8 mouse cellular contexts compared by ENCODE assay signal in the genomic region with DNA sequence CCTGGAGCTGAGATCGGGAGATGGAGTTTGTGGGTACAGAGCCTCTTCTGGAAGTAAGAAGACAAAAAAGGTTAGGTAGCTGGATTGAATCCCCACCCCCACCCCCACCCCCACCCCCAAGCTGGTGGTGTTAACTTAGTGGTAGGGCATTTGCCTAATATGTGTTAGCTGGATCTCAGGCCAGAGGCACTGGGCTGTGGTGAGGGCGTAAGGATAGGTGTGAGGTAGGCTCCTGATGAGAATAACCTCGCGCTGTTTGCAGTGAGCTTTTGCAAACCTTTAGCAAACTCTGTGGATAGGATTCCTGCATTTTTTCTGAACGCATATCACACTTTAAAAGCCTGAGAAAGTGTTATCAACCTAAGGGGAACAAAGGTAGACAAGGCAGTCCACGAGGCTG.
DNase-seq lines count a peak whose midpoint lies in the region; ATAC-seq and TF ChIP-seq lines count a peak whose summit lies in the region.

No protein-coding gene starts in this region.

- no peaks in the 10 kb centered on the region for H3K36me3 ChIP-seq in heart, postnatal 0 days (replicated peaks; ENCODE audit: control insufficient read depth, insufficient read depth, low read length)
- H3K36me3 ChIP-seq in embryonic facial prominence, embryonic 12.5 days: no peaks in the 10 kb centered on the region
- H3K36me3 ChIP-seq in hindbrain, embryonic 16.5 days (ENCODE audit: control insufficient read depth, insufficient read depth, low read length): no peaks in the 10 kb centered on the region
- H3K36me3 ChIP-seq in midbrain, embryonic 13.5 days: no peaks in the 10 kb centered on the region

- H3K4me1 ChIP-seq in heart, postnatal 0 days (ENCODE audit: control insufficient read depth, insufficient read depth): peaks cover 24% of the 10 kb centered on the region; the same call in 1 of the 2 replicates
- peaks cover 15% of the 10 kb centered on the region for H3K4me1 ChIP-seq in embryonic facial prominence, embryonic 12.5 days
- H3K4me1 ChIP-seq in hindbrain, embryonic 16.5 days (ENCODE audit: control insufficient read depth, insufficient read depth, low read depth, low read length): peaks cover 10% of the 10 kb centered on the region
- peaks cover 15% of the 10 kb centered on the region for H3K4me1 ChIP-seq in midbrain, embryonic 13.5 days (replicated peaks)

- no peaks in the 10 kb centered on the region for H3K9me3 ChIP-seq in heart, postnatal 0 days (replicated peaks; ENCODE audit: control insufficient read depth, low read length)
- H3K9me3 ChIP-seq in embryonic facial prominence, embryonic 12.5 days: no peaks in the 10 kb centered on the region
- H3K9me3 ChIP-seq in hindbrain, embryonic 16.5 days (ENCODE audit: control insufficient read depth, low read length): no peaks in the 10 kb centered on the region
- no peaks in the 10 kb centered on the region for H3K9me3 ChIP-seq in midbrain, embryonic 13.5 days

- peak overlapping the region; percentile 45; the same call in 1 of the 2 replicates for H3K9ac ChIP-seq in heart, postnatal 0 days (replicated peaks; ENCODE audit: low read depth, low read length)
- H3K9ac ChIP-seq in embryonic facial prominence, embryonic 12.5 days: 0 out of 2 replicates have a peak overlapping the region, but pooled peaks have one; percentile 3
- H3K9ac ChIP-seq in hindbrain, embryonic 16.5 days (ENCODE audit: low read depth, low read length): peak overlapping the region; percentile 33
- no peak overlapping the region for H3K9ac ChIP-seq in midbrain, embryonic 13.5 days (replicated peaks)

- 40% methylated on average over 6 of the region's 6 CpGs for WGBS in heart, postnatal 0 days
- WGBS in embryonic facial prominence, embryonic 12.5 days: 27% methylated on average over 6 of the region's 6 CpGs
- 28% methylated on average over 6 of the region's 6 CpGs for WGBS in hindbrain, embryonic 16.5 days
- WGBS in midbrain, embryonic 13.5 days: 23% methylated on average over 6 of the region's 6 CpGs

- no peak for TF ChIP-seq CTCF in heart, postnatal 0 days (IDR thresholded peaks at IDR 0.05; ENCODE audit: low read depth)

- peak overlapping the region; percentile 50 for H3K27ac ChIP-seq in heart, postnatal 0 days (ENCODE audit: low read depth)
- H3K27ac ChIP-seq in embryonic facial prominence, embryonic 12.5 days: peak overlapping the region; percentile 46; the same call in 1 of the 2 replicates
- H3K27ac ChIP-seq in hindbrain, embryonic 16.5 days (ENCODE audit: low read depth, low read length): no peak overlapping the region
- H3K27ac ChIP-seq in midbrain, embryonic 13.5 days: no peak overlapping the region

- peak overlapping the region; percentile 28; the same call in 1 of the 2 replicates for H3K4me3 ChIP-seq in heart, postnatal 0 days (ENCODE audit: low read depth, low read length)
- peak overlapping the region; percentile 22 for H3K4me3 ChIP-seq in embryonic facial prominence, embryonic 12.5 days
- H3K4me3 ChIP-seq in hindbrain, embryonic 16.5 days (ENCODE audit: low read length): peak overlapping the region; percentile 25
- peak overlapping the region; percentile 4; the same call in 1 of the 2 replicates for H3K4me3 ChIP-seq in midbrain, embryonic 13.5 days (replicated peaks)

- intact Hi-C loops in heart, postnatal 10 days (cut with DNase I): no loop called here

- peak; percentile 5 for DNase-seq in heart, postnatal 0 days (ENCODE audit: low spot score)
- no peak for DNase-seq in heart, postnatal 10 days
- no peak for DNase-seq in spleen, postnatal 4 days (ENCODE audit: low spot score in 2 of 2)
- DNase-seq in frontal cortex, postnatal 25 days (ENCODE audit: low spot score in 2 of 2): no peak
- no peak for DNase-seq in gastrocnemius, adult 8-10 months (ENCODE audit: low spot score in 2 of 2)

- H3K27me3 ChIP-seq in heart, postnatal 0 days (ENCODE audit: control insufficient read depth, insufficient read depth, low read length): no peaks in the 10 kb centered on the region
- H3K27me3 ChIP-seq in embryonic facial prominence, embryonic 12.5 days: no peaks in the 10 kb centered on the region
- H3K27me3 ChIP-seq in hindbrain, embryonic 16.5 days (replicated peaks; ENCODE audit: control insufficient read depth, insufficient read depth, low read length): no peaks in the 10 kb centered on the region
- peaks cover 33% of the 10 kb centered on the region for H3K27me3 ChIP-seq in midbrain, embryonic 13.5 days

- TF ChIP-seq EP300 in heart, postnatal 0 days (IDR thresholded peaks at IDR 0.05; ENCODE audit: low read depth): no peak

- H3K4me2 ChIP-seq in heart, postnatal 0 days (ENCODE audit: low read depth, low read length): peak overlapping the region; percentile 60
- peak overlapping the region; percentile 50 for H3K4me2 ChIP-seq in embryonic facial prominence, embryonic 12.5 days (replicated peaks)
- H3K4me2 ChIP-seq in hindbrain, embryonic 16.5 days (ENCODE audit: low read length): peak overlapping the region; percentile 54
- peak overlapping the region; percentile 46 for H3K4me2 ChIP-seq in midbrain, embryonic 13.5 days (replicated peaks)

- ATAC-seq in heart, postnatal 0 days (ENCODE audit: insufficient read depth, low read depth): no peak
- ATAC-seq in embryonic facial prominence, embryonic 12.5 days (ENCODE audit: insufficient number of reproducible peaks, insufficient read depth, low FRiP score, low TSS enrichment): no peak
- 0 out of 2 replicates have a peak, but pooled peaks have one; percentile 34 for ATAC-seq in hindbrain, embryonic 16.5 days
- peak; percentile 37; the same call in 1 of the 2 replicates for ATAC-seq in midbrain, embryonic 13.5 days

Comparison
In these comparisons a context has a peak if more than half of its experiments do, and no peak if none do; other contexts are left out.
1. ATAC-seq: peak in hindbrain, embryonic 16.5 days (single experiment) and midbrain, embryonic 13.5 days (single experiment); none in heart, postnatal 0 days (single experiment) and embryonic facial prominence, embryonic 12.5 days (single experiment).
2. H3K27ac ChIP-seq: peak in heart, postnatal 0 days (single experiment) and embryonic facial prominence, embryonic 12.5 days (single experiment); none in hindbrain, embryonic 16.5 days (single experiment) and midbrain, embryonic 13.5 days (single experiment).
3. Peak in every context shown above with its lines, with median percentiles within 50 percentile points of each other: H3K4me2 ChIP-seq and H3K4me3 ChIP-seq.